Mouse (Mus musculus) heart, adult 2 months (tissue): ENCODE measurements around the gene Psme2b. TPM values are rescaled to one million over a fixed set of nuclear protein-coding genes. Genes with fewer than 3 reads are reported as not detected.
"Not testable (repeated sequence)": the region's sequence is repeated elsewhere in the genome, so short reads cannot be mapped to it uniquely, and the experiment has no call there.

Experiments
- DNase-seq, 2 experiments: peaks; one replicate each; pipeline ENCODE4 v3.0.0; 2021
- H3K27ac ChIP-seq: fragments of 200-600 bp; 2 replicates; pipeline ENCODE4 v1.8.1; 2022
- H3K27me3 ChIP-seq: fragments of 200-500 bp; 2 replicates; pipeline ENCODE4 v1.6.1; 2012; ENCODE audit warnings: mild to moderate bottlenecking, low read length, inconsistent platforms, mixed read lengths; ENCODE audit not compliant: control insufficient read depth, insufficient read depth
- H3K36me3 ChIP-seq: fragments of 200-500 bp; 2 replicates; pipeline ENCODE4 v1.6.1; 2012; ENCODE audit warnings: low read length, inconsistent platforms; ENCODE audit not compliant: control insufficient read depth, insufficient read depth
- H3K4me1 ChIP-seq: fragments of 200-500 bp; 2 replicates; pipeline ENCODE4 v1.6.1; 2011; ENCODE audit warnings: low read length; ENCODE audit not compliant: control insufficient read depth, insufficient read depth
- H3K4me3 ChIP-seq: fragments of 200-600 bp; 2 replicates; pipeline ENCODE4 v1.8.1; 2022
- H3K79me2 ChIP-seq: fragments of 200-500 bp; replicated peaks from 2 replicates; pipeline ENCODE4 v1.6.1; 2012; ENCODE audit warnings: mild to moderate bottlenecking, inconsistent platforms, low read length, moderate library complexity, mixed read lengths; ENCODE audit not compliant: control insufficient read depth, insufficient read depth
- H3K9ac ChIP-seq: fragments of 200-500 bp; 2 replicates; pipeline ENCODE4 v1.6.1; 2012; ENCODE audit warnings: low read depth, mild to moderate bottlenecking, control low read depth, inconsistent platforms, low read length, mixed read lengths
- CTCF ChIP-seq: fragments of 200-600 bp; IDR thresholded peaks from 2 replicates; pipeline ENCODE4 v1.8.1; 2022; ENCODE audit warnings: antibody characterized with exemption, mild to moderate bottlenecking, moderate library complexity
- EP300 ChIP-seq: fragments of 200-500 bp; IDR thresholded peaks from 2 replicates; pipeline ENCODE4 v1.6.1; 2011; ENCODE audit warnings: low read depth, low read length, control low read depth; ENCODE audit not compliant: insufficient read depth
- POLR2A ChIP-seq: fragments of 200-500 bp; IDR thresholded peaks from 2 replicates; pipeline ENCODE4 v1.6.1; 2011; ENCODE audit warnings: mild to moderate bottlenecking, low read depth, low read length, control low read depth; ENCODE audit not compliant: insufficient read depth
- WGBS: fragments of 180-500 bp; shearing (Covaris S2); methylation state at CpG from one replicate; pipeline ENCODE4 v1.1.7; 2018; 5-methylcytosine and 5-hydroxymethylcytosine counted together
- intact Hi-C: fragments of 180-260 bp; cut with DNase I; formaldehyde crosslinking; loops from one replicate; pipeline ENCODE4 v1.15.1; 2025
- polyA plus RNA-seq: library from polyadenylated mRNA; depleted of rRNA; stranded (reverse); fragments of >200 nt; gene quantifications from 2 replicates; pipeline ENCODE4 v1.2.3, GENCODE M21; 2012
- total RNA-seq, 2 experiments: library from RNA; stranded (reverse); gene quantifications; 2 replicates each; pipeline ENCODE4 v1.2.3; 2021

Psme2b gene
- total and polyA plus RNA-seq, 3 experiments, result 2.8 to 5.0 (median 3.1) TPM

DNA sequence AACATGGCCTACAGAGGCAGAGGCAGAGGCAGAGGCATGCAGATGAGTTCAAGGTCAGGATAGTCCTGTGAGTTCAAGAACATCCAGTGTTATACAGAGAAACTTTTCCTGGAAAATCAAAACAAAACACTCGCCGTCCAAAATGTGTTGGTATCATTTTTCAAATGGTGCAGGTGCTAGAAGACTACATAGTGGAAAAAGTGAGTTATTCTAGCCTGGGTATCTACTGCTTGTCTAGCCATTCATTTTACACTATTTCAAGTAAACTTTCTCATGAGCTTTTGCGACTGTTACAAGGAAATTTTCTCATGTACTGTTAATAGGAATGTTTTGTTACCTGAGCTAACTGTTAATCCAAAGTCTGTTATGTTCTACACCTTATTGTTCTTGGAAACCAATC lies 27.6 kb downstream of the Psme2b start:
- H3K36me3 ChIP-seq, result no peaks in the 10 kb centered on the region
- intact Hi-C loops, result no loop called here
- WGBS, result 78% methylated on average over 3 of the region's 3 CpGs

DNA sequence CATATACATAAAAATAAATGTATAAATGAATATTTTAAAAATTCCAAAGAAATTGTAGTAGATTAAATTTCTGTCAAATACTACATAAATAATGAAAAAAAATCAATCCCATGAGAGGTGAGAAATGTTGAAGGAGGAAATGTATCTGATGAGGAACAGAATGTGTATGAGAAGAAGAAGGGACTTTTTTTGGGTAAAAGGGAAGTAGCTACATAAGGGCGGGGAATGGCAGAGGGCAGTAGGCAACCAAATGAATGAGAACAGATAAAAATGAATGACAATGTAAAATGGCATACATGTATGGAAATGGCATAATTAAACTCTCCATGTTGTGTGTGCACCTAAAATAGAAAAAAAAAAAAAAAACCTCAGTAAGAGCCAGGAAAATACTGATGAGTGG lies 32.4 kb downstream of the Psme2b start:
- TF ChIP-seq POLR2A, result no peak
- no peak for TF ChIP-seq CTCF
- no peak for TF ChIP-seq EP300
- intact Hi-C loops, result no loop called here
- 98% methylated on average over 1 of the region's 1 CpGs for WGBS
- Histone ChIP-seq H3K4me3 (no peak overlapping the region), H3K36me3 (no peaks in the 10 kb centered on the region), H3K27ac (no peak overlapping the region), H3K9ac (no peak overlapping the region), H3K79me2 (no peaks in the 10 kb centered on the region), H3K27me3 (no peaks in the 10 kb centered on the region), H3K4me1 (no peaks in the 10 kb centered on the region)
- no peak for DNase-seq

More for the DNA sequence above, 27.6 kb downstream of the Psme2b start:
- Histone ChIP-seq H3K4me1 (no peaks in the 10 kb centered on the region), H3K79me2 (no peaks in the 10 kb centered on the region), H3K9ac (no peak overlapping the region), H3K27me3 (no peaks in the 10 kb centered on the region), H3K27ac (no peak overlapping the region), H3K4me3 (no peak overlapping the region)
- DNase-seq, result no peak
- TF ChIP-seq CTCF, result no peak

DNA sequence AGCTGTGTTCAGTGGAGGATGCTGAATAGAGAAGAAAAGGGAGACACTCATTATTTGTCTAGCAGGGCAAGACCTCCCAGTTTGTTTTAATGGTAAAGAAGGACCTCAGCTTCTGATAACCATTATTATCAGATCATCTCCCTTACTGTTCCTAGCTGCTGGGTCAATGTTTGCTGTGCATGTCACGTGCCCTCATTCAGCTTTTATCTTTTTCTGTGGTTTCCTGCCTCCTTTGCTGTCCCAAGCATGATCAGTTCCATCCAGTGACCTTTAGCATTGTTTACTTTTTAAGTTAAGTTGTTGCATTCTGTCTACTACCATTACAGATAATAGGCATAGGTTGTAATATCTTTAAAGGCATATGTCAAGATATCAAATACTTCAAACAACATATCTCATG lies 37.5 kb downstream of the Psme2b start:
- Histone ChIP-seq H3K4me3 (no peak overlapping the region), H3K36me3 (no peaks in the 10 kb centered on the region), H3K4me1 (no peaks in the 10 kb centered on the region), H3K27me3 (no peaks in the 10 kb centered on the region), H3K27ac (no peak overlapping the region), H3K9ac (no peak overlapping the region), H3K79me2 (no peaks in the 10 kb centered on the region)
- TF ChIP-seq EP300, result no peak
- TF ChIP-seq POLR2A, result no peak
- TF ChIP-seq CTCF, result no peak
- 57% methylated on average over 1 of the region's 1 CpGs for WGBS
- DNase-seq, result no peak
- intact Hi-C loops, result no loop called here

DNA sequence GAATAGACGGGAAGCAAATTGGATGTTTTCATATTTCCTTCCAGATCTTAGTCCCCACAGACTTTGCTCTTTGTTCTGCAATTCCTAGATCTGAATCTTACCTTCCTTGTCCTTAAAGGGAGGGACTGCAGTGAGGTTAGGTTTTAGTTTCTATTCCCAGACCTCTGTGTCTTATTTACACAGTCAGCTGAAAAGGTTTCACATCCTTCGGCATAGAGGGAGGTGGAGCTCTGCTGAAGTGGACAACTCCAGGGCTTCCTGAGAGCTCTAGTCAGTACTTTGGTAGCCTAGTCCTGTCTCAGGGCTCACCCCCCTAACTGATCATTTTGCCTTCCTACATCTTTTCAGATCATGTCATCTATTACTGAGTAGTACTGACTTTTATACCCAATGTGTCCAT lies 44.0 kb downstream of the Psme2b start, which contains the start of gene Gm5431:
Gene Gm5431, minus strand, starts transcription at position 194 of the 400 bp plus-strand sequence.
- Histone ChIP-seq H3K27me3 (no peaks in the 10 kb centered on the region), H3K27ac (peak within 1 kb of the TSS; percentile 28; the same call in 1 of the 2 replicates), H3K4me3 (no peak within 1 kb of the TSS), H3K79me2 (no peaks in the 10 kb centered on the region), H3K4me1 (peaks cover 1% of the 10 kb centered on the region), H3K9ac (no peak within 1 kb of the TSS), H3K36me3 (no peaks in the 10 kb centered on the region)
- no peak for TF ChIP-seq EP300
- 16% methylated on average over 2 of the region's 2 CpGs for WGBS
- intact Hi-C loops, result loop anchor here (5.0 kb wide), 1 partner anchor 145 kb away; no protein-coding TSS in a partner anchor
- peak in 1 of 2 experiments; percentile 13 for DNase-seq

DNA sequence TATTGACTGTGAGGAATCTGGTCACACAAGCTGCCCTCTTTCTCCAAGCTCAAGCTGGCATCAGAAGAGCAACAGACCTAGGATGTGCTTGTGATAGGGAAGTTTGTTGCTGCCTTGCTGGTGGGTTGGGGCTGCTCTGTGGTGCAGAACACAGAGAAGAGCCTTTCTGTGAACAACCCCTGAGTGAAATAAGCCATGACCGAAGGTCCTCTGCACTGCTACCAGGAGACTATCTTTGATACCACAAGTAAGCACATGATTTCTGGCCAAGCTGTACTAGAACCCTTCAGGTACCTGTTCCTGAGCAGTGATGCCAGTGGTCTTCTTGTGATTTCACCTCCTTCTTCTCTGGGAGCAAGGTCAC lies 44.4 kb downstream of the Psme2b start:
- H3K27me3 ChIP-seq, H3K27ac ChIP-seq, H3K4me1 ChIP-seq, H3K79me2 ChIP-seq, H3K9ac ChIP-seq, H3K4me3 ChIP-seq, DNase-seq, H3K36me3 ChIP-seq: not testable (repeated sequence)
- intact Hi-C loops, result loop anchor here (5.0 kb wide), 1 partner anchor 146 kb away; no protein-coding TSS in a partner anchor
- WGBS, result 75% methylated on average over 1 of the region's 1 CpGs

DNA sequence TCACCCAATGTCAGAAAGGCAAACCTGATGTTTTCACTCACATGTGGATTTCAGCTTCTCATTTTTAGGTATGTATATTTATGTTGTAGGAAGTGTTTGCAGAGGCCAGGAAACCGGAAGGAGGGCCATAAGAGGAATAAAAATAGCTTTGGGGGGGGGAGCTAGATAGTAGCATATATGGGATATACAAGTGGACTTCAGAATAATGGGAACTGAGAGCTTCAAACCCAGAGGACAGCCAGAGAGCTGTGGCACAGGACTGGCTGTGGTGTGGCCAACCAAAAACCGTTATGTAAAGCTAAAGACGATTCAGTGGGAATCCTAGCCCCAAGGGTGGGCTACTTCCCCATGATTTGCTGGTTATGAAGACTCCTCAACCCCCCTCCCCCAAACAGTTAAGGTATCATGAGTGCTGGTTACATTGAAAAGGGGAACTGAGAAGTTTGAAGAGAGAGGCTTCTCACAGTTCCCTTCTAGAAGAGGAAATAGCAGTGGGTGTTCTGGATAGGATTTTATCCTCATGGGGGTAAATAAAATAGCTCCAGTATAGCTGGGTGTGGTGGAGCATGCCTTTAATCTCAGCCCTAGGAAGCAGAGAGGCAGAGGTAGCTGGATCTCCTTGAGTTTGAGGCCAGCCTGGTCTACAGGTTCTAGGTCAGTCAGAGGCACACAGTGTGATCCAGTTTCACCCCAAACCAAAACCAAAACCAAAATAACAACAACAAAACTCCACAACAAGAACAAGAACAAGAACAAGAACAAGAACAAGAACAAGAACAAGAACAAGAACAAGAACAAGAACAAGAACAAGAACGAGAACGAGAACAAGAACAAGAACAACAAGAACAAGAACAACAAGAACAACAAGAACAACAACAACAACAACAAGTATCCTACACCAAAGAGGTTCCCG lies 45.1 kb downstream of the Psme2b start:
- H3K9ac ChIP-seq, H3K4me3 ChIP-seq, H3K27me3 ChIP-seq, H3K36me3 ChIP-seq, H3K79me2 ChIP-seq, H3K4me1 ChIP-seq, H3K27ac ChIP-seq: not testable (repeated sequence)
- intact Hi-C loops, result loop anchor here (5.0 kb wide), 1 partner anchor 146 kb away; no protein-coding TSS in a partner anchor
- DNase-seq, result peak; percentile 21 to 31
- 67% methylated on average over 6 of the region's 6 CpGs for WGBS
